Mouse (Mus musculus): ENCODE data around the gene Eif2ak4.

DNA sequence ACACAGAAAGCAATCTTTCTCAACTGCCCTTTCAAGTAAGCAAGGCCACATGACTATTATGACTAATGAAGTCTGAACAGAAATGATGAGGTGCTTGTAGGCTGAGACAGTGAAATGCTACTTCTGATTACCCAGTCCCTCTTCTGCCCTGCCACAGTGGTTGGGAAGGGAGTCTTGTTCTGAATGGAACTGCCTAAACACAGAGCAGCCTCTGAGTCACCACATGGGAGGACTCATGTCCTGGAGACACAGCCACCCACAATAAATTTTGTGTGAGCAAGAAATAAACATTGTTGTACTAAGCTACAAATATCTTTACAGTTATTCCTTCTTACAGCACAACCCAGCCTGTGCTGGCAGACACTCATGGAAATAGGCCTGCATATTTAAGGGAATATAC lies 12.5 kb upstream of the Eif2ak4 start:
- no peak for TF ChIP-seq CTCF (IDR thresholded peaks at IDR 0.05; ENCODE audit: borderline replicate concordance, insufficient read depth, low read depth, low read length)
- TF ChIP-seq POLR2A (IDR thresholded peaks at IDR 0.05; ENCODE audit: borderline replicate concordance, insufficient read depth, low read length): no peak

All from cerebellum, adult 2 months (tissue).